Mouse (Mus musculus) stomach, embryonic 14.5 days (tissue): Measurements from ENCODE around the gene Ace3. TPM values are rescaled to one million over a fixed set of nuclear protein-coding genes. Genes with fewer than 3 reads are reported as not detected.

Experiments used
- ATAC-seq: fragments of 200-750 bp; cut with Nextera tagmentation; 2 replicates; pipeline ENCODE4 v1.8.0; 2017; ENCODE audit warnings: low read depth, moderate TSS enrichment; ENCODE audit not compliant: insufficient number of reproducible peaks, insufficient read depth, low FRiP score
- H3K27ac ChIP-seq: fragments of 300-500 bp; sonication (generic); 2 replicates; pipeline ENCODE4 v1.5.1; 2014; ENCODE audit warnings: mild to moderate bottlenecking, low read length, moderate library complexity, mixed read lengths
- H3K27me3 ChIP-seq: fragments of 300-500 bp; sonication (generic); 2 replicates; pipeline ENCODE4 v1.6.1; 2014; ENCODE audit warnings: low read length, control low read depth, mixed read lengths; ENCODE audit not compliant: control insufficient read depth, insufficient read depth
- H3K36me3 ChIP-seq: fragments of 300-500 bp; sonication (generic); 2 replicates; pipeline ENCODE4 v1.6.1; 2014; ENCODE audit warnings: mild to moderate bottlenecking, control low read depth, low read length, moderate library complexity, mixed read lengths; ENCODE audit not compliant: control insufficient read depth, insufficient read depth
- H3K4me1 ChIP-seq: fragments of 300-500 bp; sonication (generic); 2 replicates; pipeline ENCODE4 v1.6.1; 2014; ENCODE audit warnings: low read length, control low read depth, mixed read lengths; ENCODE audit not compliant: control insufficient read depth, insufficient read depth
- H3K4me2 ChIP-seq: fragments of 300-500 bp; sonication (generic); replicated peaks from 2 replicates; pipeline ENCODE4 v1.6.1; 2014; ENCODE audit warnings: low read depth, low read length, control low read depth
- H3K4me3 ChIP-seq: fragments of 300-500 bp; sonication (generic); 2 replicates; pipeline ENCODE4 v1.5.1; 2014; ENCODE audit warnings: low read depth, low read length, control low read depth
- H3K9ac ChIP-seq: fragments of 300-500 bp; sonication (generic); replicated peaks from 2 replicates; pipeline ENCODE4 v1.6.1; 2014; ENCODE audit warnings: low read depth, mild to moderate bottlenecking, control low read depth, low read length, moderate library complexity, mixed read lengths
- H3K9me3 ChIP-seq: fragments of 300-500 bp; sonication (generic); 2 replicates; pipeline ENCODE4 v1.6.1; 2016; ENCODE audit warnings: low read depth, low read length, control low read depth; ENCODE audit not compliant: control insufficient read depth
- WGBS: fragments of 180-500 bp; shearing (Covaris S2); extraction: QIAGEN DNeasy Blood & Tissue Kit; methylation state at CpG from one replicate; pipeline ENCODE4 v1.1.7; 2014; 5-methylcytosine and 5-hydroxymethylcytosine counted together
- polyA plus RNA-seq: library from polyadenylated mRNA; unstranded; fragments of >200 nt; fragmentation: Nextera tagmentation; extraction: Ambion mirVana; gene quantifications from 2 replicates; pipeline ENCODE4 v1.2.1, GENCODE M21; 2014

The Ace3 gene
- polyA plus RNA-seq, 1 experiment from 2014 or later, result not detected

DNA sequence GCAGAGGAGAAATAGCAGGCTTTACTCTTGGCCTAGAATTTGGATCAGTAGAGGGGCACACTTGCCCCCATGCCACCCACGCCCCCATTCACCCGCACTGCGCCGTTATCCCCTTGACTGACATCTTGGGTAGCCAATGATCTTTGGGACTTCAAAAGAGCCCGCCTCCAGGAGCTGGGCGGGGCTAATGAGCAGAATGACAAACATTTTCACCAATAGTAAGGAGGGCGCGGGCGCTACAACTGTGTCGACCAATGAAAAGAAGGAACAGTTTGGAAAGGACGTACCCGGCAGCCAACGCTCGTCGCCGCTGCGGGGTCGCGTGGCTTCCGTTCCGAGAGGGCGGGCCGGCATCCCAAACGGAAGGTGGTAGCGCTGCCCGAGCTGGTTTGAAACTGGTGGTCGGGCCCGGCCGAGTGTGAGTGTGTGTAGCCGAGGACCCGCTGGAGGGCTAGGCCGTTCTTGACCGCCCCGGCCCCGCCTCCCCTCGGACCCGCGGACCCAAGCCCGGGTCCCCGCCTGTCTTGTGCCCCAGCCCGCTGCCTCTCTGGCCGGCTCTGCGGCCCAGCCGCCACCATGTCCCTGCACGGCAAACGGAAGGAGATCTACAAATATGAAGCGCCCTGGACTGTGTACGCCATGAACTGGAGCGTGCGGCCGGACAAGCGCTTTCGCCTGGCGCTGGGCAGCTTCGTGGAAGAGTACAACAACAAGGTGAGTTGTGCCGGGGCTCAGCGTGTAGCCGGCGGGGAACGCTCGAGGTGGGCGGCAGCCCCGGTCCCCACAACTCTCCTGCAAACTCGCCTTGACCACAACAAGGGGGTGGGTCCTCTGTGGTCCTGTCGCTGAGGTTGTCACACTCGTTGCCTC lies 42.3 kb downstream of the Ace3 start, which contains the start of gene Dcaf7:
TSS of gene Dcaf7 (plus strand) at position 325 of the 870 bp plus-strand sequence.
- ATAC-seq, result peak; percentile 99
- under 1% methylated on average over 66 of the region's 66 CpGs for WGBS
- Histone ChIP-seq H3K4me3 (peak within 1 kb of the TSS; percentile 89), H3K36me3 (no peaks in the 10 kb centered on the region), H3K4me2 (peak within 1 kb of the TSS; percentile 81), H3K27me3 (no peaks in the 10 kb centered on the region), H3K9ac (peak within 1 kb of the TSS; percentile 79), H3K27ac (peak within 1 kb of the TSS; percentile 88), H3K9me3 (no peaks in the 10 kb centered on the region), H3K4me1 (peaks cover 11% of the 10 kb centered on the region; the same call in 1 of the 2 replicates)

- Histone ChIP-seq H3K4me1 (peaks cover 11% of the 10 kb centered on the region; the same call in 1 of the 2 replicates), H3K9me3 (no peaks in the 10 kb centered on the region), H3K4me2 (peak overlapping the region; percentile 81), H3K4me3 (peak overlapping the region; percentile 89), H3K9ac (peak overlapping the region; percentile 79), H3K36me3 (no peaks in the 10 kb centered on the region), H3K27me3 (no peaks in the 10 kb centered on the region), H3K27ac (peak overlapping the region; percentile 88)
- WGBS, result 0% methylated on average over 13 of the region's 13 CpGs
- peak; percentile 8; the same call in 1 of the 2 replicates for ATAC-seq
Measured at GRCm38 (mm10) chr11:106037418-106037751, 42.9 kb downstream of the Ace3 start.

DNA sequence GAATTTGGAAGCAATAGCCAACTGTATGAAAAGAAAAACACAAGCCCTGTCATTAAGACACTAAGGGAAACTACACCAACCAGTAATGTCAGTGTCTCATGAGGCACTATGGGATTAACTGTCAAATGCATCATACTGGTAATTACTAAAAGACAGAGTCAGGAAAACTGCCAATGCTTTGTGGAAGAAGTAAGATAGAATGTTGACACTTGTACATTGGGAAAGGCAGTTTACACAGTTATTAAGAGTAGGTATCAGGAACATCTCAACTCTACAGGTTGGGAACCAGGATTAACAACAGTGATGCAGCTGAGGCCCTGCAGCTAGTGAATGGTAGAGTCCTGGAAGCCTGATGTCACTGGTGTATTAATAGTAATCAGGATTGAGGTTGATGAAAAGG lies 49.9 kb downstream of the Ace3 start:
- Histone ChIP-seq H3K4me2 (no peak overlapping the region), H3K4me1 (no peaks in the 10 kb centered on the region), H3K9me3 (no peaks in the 10 kb centered on the region), H3K36me3 (peaks cover 20% of the 10 kb centered on the region), H3K9ac (no peak overlapping the region), H3K4me3 (no peak overlapping the region), H3K27me3 (no peaks in the 10 kb centered on the region), H3K27ac (no peak overlapping the region)
- ATAC-seq, result no peak

GRCm38 (mm10) chr11:106045256-106045655 lies 50.8 kb downstream of the Ace3 start:
- Histone ChIP-seq H3K27me3 (no peaks in the 10 kb centered on the region), H3K4me2 (no peak overlapping the region), H3K9me3 (no peaks in the 10 kb centered on the region), H3K4me3 (no peak overlapping the region), H3K4me1 (no peaks in the 10 kb centered on the region), H3K9ac (no peak overlapping the region), H3K36me3 (peaks cover 27% of the 10 kb centered on the region), H3K27ac (no peak overlapping the region)
- ATAC-seq, result no peak
- WGBS, result 85% methylated on average over 1 of the region's 1 CpGs

- WGBS, result 97% methylated on average over 3 of the region's 3 CpGs
- H3K9ac ChIP-seq, result no peak overlapping the region
- H3K4me1 ChIP-seq, result no peaks in the 10 kb centered on the region
- ATAC-seq, result no peak
- H3K9me3 ChIP-seq, result no peaks in the 10 kb centered on the region
- no peak overlapping the region for H3K27ac ChIP-seq
- no peak overlapping the region for H3K4me3 ChIP-seq
- H3K36me3 ChIP-seq, result peaks cover 29% of the 10 kb centered on the region
- no peak overlapping the region for H3K4me2 ChIP-seq
- no peaks in the 10 kb centered on the region for H3K27me3 ChIP-seq
Measured at GRCm38 (mm10) chr11:106045780-106046179, 51.3 kb downstream of the Ace3 start.

DNA sequence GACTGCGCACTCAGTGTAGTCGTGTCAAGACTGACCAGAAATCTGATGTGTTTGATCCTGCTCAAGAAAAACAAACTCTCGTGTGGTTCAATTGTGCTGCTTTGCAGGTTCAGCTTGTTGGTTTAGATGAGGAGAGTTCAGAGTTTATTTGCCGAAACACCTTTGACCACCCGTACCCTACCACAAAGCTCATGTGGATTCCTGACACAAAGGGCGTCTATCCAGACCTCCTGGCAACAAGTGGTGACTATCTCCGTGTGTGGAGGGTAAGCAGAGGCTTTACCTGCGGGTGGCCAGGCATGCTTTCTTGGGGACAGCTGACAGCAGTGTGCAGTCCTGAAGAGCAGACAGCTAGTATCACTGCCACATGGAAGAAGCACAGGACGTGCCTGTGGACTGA lies 52.1 kb downstream of the Ace3 start:
- Histone ChIP-seq H3K9ac (no peak overlapping the region), H3K4me3 (no peak overlapping the region), H3K27me3 (no peaks in the 10 kb centered on the region), H3K27ac (no peak overlapping the region), H3K4me1 (no peaks in the 10 kb centered on the region), H3K36me3 (peaks cover 37% of the 10 kb centered on the region), H3K9me3 (no peaks in the 10 kb centered on the region), H3K4me2 (no peak overlapping the region)
- ATAC-seq, result no peak
- WGBS, result 84% methylated on average over 9 of the region's 9 CpGs

DNA sequence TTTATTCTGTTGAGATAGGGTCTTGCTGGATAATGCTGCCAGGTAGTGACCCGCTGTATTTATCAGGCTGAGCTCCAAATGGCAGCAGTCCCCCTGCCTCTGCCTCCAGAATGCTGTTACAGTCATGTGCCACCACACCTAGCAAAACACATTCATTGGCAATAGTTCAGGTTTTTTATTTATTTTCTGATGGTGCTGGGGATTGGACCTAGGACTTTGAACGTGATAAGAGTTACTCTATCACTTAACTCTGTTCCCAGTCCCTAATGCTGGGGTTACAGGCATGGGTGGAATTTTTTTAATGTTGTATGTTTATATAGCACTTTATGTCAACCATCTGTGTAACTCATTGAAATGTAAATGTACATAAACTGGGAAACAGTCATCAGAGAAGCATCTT lies 59.4 kb downstream of the Ace3 start:
- Histone ChIP-seq H3K9ac (no peak overlapping the region), H3K9me3 (no peaks in the 10 kb centered on the region), H3K27me3 (no peaks in the 10 kb centered on the region), H3K27ac (no peak overlapping the region), H3K4me1 (no peaks in the 10 kb centered on the region), H3K4me3 (no peak overlapping the region), H3K36me3 (peaks cover 83% of the 10 kb centered on the region), H3K4me2 (no peak overlapping the region)
- 83% methylated on average over 2 of the region's 2 CpGs for WGBS
- ATAC-seq, result no peak

GRCm38 (mm10) chr11:106054600-106054999 lies 60.1 kb downstream of the Ace3 start:
- Histone ChIP-seq H3K27ac (no peak overlapping the region), H3K9ac (no peak overlapping the region), H3K4me2 (no peak overlapping the region), H3K27me3 (no peaks in the 10 kb centered on the region), H3K4me3 (no peak overlapping the region), H3K4me1 (no peaks in the 10 kb centered on the region), H3K9me3 (no peaks in the 10 kb centered on the region), H3K36me3 (peaks cover 80% of the 10 kb centered on the region)
- no peak for ATAC-seq
- WGBS, result 94% methylated on average over 8 of the region's 8 CpGs
